Mouse (Mus musculus): ENCODE results near the gene Pitpnc1.

The Pitpnc1 gene

GRCm38 (mm10) chr11:107282481-107282880 is 188.0 kb downstream of the Pitpnc1 start:
- DNase-seq (ENCODE audit: low read depth, low spot score) = peak; percentile 68

- no peak for DNase-seq (ENCODE audit: low read depth, low spot score)
Measured at GRCm38 (mm10) chr11:107279258-107279657, 191.2 kb downstream of the Pitpnc1 start.

- DNase-seq (ENCODE audit: low read depth, low spot score) = no peak
Measured at GRCm38 (mm10) chr11:107276898-107277297, 193.6 kb downstream of the Pitpnc1 start.

- DNase-seq (ENCODE audit: low read depth, low spot score) = no peak
Measured at GRCm38 (mm10) chr11:107276337-107276736, 194.2 kb downstream of the Pitpnc1 start.

- no peak for DNase-seq (ENCODE audit: low read depth, low spot score)
Measured at GRCm38 (mm10) chr11:107275902-107276301, 194.6 kb downstream of the Pitpnc1 start.

GRCm38 (mm10) chr11:107274206-107274605 is 196.3 kb downstream of the Pitpnc1 start:
- no peak for DNase-seq (ENCODE audit: low read depth, low spot score)

- no peak for DNase-seq (ENCODE audit: low read depth, low spot score)
Measured at GRCm38 (mm10) chr11:107272351-107272975, 198.0 kb downstream of the Pitpnc1 start.

GRCm38 (mm10) chr11:107270564-107270963 is 199.9 kb downstream of the Pitpnc1 start:
- DNase-seq (ENCODE audit: low read depth, low spot score) = no peak

GRCm38 (mm10) chr11:107267522-107267921 is 203.0 kb downstream of the Pitpnc1 start:
- no peak for DNase-seq (ENCODE audit: low read depth, low spot score)

GRCm38 (mm10) chr11:107265861-107266260 is 204.6 kb downstream of the Pitpnc1 start:
- DNase-seq (ENCODE audit: low read depth, low spot score) = no peak

- DNase-seq (ENCODE audit: low read depth, low spot score) = no peak
Measured at GRCm38 (mm10) chr11:107264889-107265615, 205.4 kb downstream of the Pitpnc1 start.

- no peak for DNase-seq (ENCODE audit: low read depth, low spot score)
Measured at GRCm38 (mm10) chr11:107263838-107264237, 206.7 kb downstream of the Pitpnc1 start.

- DNase-seq (ENCODE audit: low read depth, low spot score) = no peak
Measured at GRCm38 (mm10) chr11:107259428-107259827, 211.1 kb downstream of the Pitpnc1 start.

- no peak for DNase-seq (ENCODE audit: low read depth, low spot score)
Measured at GRCm38 (mm10) chr11:107255185-107255584, 215.3 kb downstream of the Pitpnc1 start.

- no peak for DNase-seq (ENCODE audit: low read depth, low spot score)
Measured at GRCm38 (mm10) chr11:107254181-107254580, 216.3 kb downstream of the Pitpnc1 start.

- DNase-seq (ENCODE audit: low read depth, low spot score) = no peak
Measured at GRCm38 (mm10) chr11:107252026-107252425, 218.5 kb downstream of the Pitpnc1 start.

- no peak for DNase-seq (ENCODE audit: low read depth, low spot score)
Measured at GRCm38 (mm10) chr11:107251460-107251859, 219.0 kb downstream of the Pitpnc1 start.

- no peak for DNase-seq (ENCODE audit: low read depth, low spot score)
Measured at GRCm38 (mm10) chr11:107250882-107251281, 219.6 kb downstream of the Pitpnc1 start.

- DNase-seq (ENCODE audit: low read depth, low spot score) = no peak
Measured at GRCm38 (mm10) chr11:107248753-107249152, 221.7 kb downstream of the Pitpnc1 start.

GRCm38 (mm10) chr11:107245657-107246056 is 224.8 kb downstream of the Pitpnc1 start:
- DNase-seq (ENCODE audit: low read depth, low spot score) = no peak

GRCm38 (mm10) chr11:107243126-107243525 is 227.4 kb downstream of the Pitpnc1 start:
- no peak for DNase-seq (ENCODE audit: low read depth, low spot score)

- no peak for DNase-seq (ENCODE audit: low read depth, low spot score)
Measured at GRCm38 (mm10) chr11:107241678-107242077, 228.8 kb downstream of the Pitpnc1 start.

- no peak for DNase-seq (ENCODE audit: low read depth, low spot score)
Measured at GRCm38 (mm10) chr11:107238506-107238905, 232.0 kb downstream of the Pitpnc1 start.

Measured in telencephalon, adult 2 months (tissue).